Mouse (Mus musculus) lung, embryonic 15.5 days (tissue): ENCODE measurements around the gene Pfkfb3. TPM values are rescaled to one million over a fixed set of nuclear protein-coding genes. Genes with fewer than 3 reads are reported as not detected.

Experiments used
- ATAC-seq: fragments of 200-750 bp; cut with Nextera tagmentation; 2 replicates; pipeline ENCODE4 v1.8.0; 2017; ENCODE audit warnings: moderate number of reproducible peaks, borderline replicate concordance; ENCODE audit not compliant: low FRiP score, low TSS enrichment; ENCODE audit errors: extremely low read depth
- H3K27ac ChIP-seq: fragments of 300-500 bp; sonication (generic); 2 replicates; pipeline ENCODE4 v1.5.1; 2015; ENCODE audit warnings: moderate library complexity, mild to moderate bottlenecking, inconsistent platforms
- H3K27me3 ChIP-seq: fragments of 300-500 bp; sonication (generic); 2 replicates; pipeline ENCODE4 v1.6.1; 2015; ENCODE audit warnings: inconsistent platforms
- H3K36me3 ChIP-seq: fragments of 300-500 bp; sonication (generic); 2 replicates; pipeline ENCODE4 v1.6.1; 2015; ENCODE audit warnings: inconsistent platforms
- H3K4me1 ChIP-seq: fragments of 300-500 bp; sonication (generic); 2 replicates; pipeline ENCODE4 v1.6.1; 2015; ENCODE audit warnings: inconsistent platforms
- H3K4me2 ChIP-seq: fragments of 300-500 bp; sonication (generic); 2 replicates; pipeline ENCODE4 v1.6.1; 2015; ENCODE audit warnings: inconsistent platforms, mild to moderate bottlenecking, moderate library complexity
- H3K4me3 ChIP-seq: fragments of 300-500 bp; sonication (generic); 2 replicates; pipeline ENCODE4 v1.5.1; 2015; ENCODE audit warnings: mild to moderate bottlenecking, inconsistent platforms
- H3K9ac ChIP-seq: fragments of 300-500 bp; sonication (generic); 2 replicates; pipeline ENCODE4 v1.6.1; 2015; ENCODE audit warnings: inconsistent platforms
- H3K9me3 ChIP-seq: fragments of 300-500 bp; sonication (generic); 2 replicates; pipeline ENCODE4 v1.6.1; 2016; ENCODE audit warnings: inconsistent platforms
- WGBS: fragments of 180-500 bp; shearing (Covaris S2); methylation state at CpG from one replicate; pipeline ENCODE4 v1.1.7; 2015; 5-methylcytosine and 5-hydroxymethylcytosine counted together
- polyA plus RNA-seq: library from polyadenylated mRNA; unstranded; fragments of >200 nt; fragmentation: Nextera tagmentation; extraction: Ambion mirVana; gene quantifications from 2 replicates; pipeline ENCODE4 v1.2.1, GENCODE M21; 2015

Pfkfb3 gene
- polyA plus RNA-seq, 1 experiment from 2014 or later = 25.4 TPM

- Histone ChIP-seq H3K4me1 (no peaks in the 10 kb centered on the region), H3K4me2 (no peak overlapping the region), H3K4me3 (no peak overlapping the region), H3K9ac (no peak overlapping the region), H3K27ac (no peak overlapping the region), H3K27me3 (no peaks in the 10 kb centered on the region), H3K9me3 (no peaks in the 10 kb centered on the region), H3K36me3 (no peaks in the 10 kb centered on the region)
- 56% methylated on average over 4 of the region's 4 CpGs for WGBS
- no peak for ATAC-seq
These were observed 14.0 kb upstream of the Pfkfb3 start for GRCm38 (mm10) chr2:11567781-11568362.

GRCm38 (mm10) chr2:11566898-11567297 is 13.0 kb upstream of the Pfkfb3 start:
- Histone ChIP-seq H3K9ac (no peak overlapping the region), H3K4me2 (no peak overlapping the region), H3K27ac (no peak overlapping the region), H3K9me3 (no peaks in the 10 kb centered on the region), H3K27me3 (no peaks in the 10 kb centered on the region), H3K36me3 (no peaks in the 10 kb centered on the region), H3K4me1 (no peaks in the 10 kb centered on the region), H3K4me3 (no peak overlapping the region)
- no peak for ATAC-seq
- WGBS = 80% methylated on average over 3 of the region's 3 CpGs

- no peak overlapping the region for H3K4me2 ChIP-seq
- WGBS = 45% methylated on average over 7 of the region's 7 CpGs
- ATAC-seq = no peak
These were observed 12.4 kb upstream of the Pfkfb3 start for GRCm38 (mm10) chr2:11566241-11566640.

GRCm38 (mm10) chr2:11564768-11565167 is 10.9 kb upstream of the Pfkfb3 start:
- no peak overlapping the region for H3K9ac ChIP-seq
- H3K4me2 ChIP-seq = no peak overlapping the region
- no peaks in the 10 kb centered on the region for H3K9me3 ChIP-seq
- H3K36me3 ChIP-seq = no peaks in the 10 kb centered on the region
- H3K27me3 ChIP-seq = no peaks in the 10 kb centered on the region
- no peak overlapping the region for H3K27ac ChIP-seq
- 78% methylated on average over 6 of the region's 6 CpGs for WGBS
- ATAC-seq = no peak
- H3K4me1 ChIP-seq = no peaks in the 10 kb centered on the region
- no peak overlapping the region for H3K4me3 ChIP-seq

More at GRCm38 (mm10) chr2:11566241-11566640, 12.4 kb upstream of the Pfkfb3 start:
- H3K4me1 ChIP-seq = no peaks in the 10 kb centered on the region
- no peak overlapping the region for H3K27ac ChIP-seq
- no peaks in the 10 kb centered on the region for H3K27me3 ChIP-seq
- H3K4me3 ChIP-seq = no peak overlapping the region
- H3K9me3 ChIP-seq = no peaks in the 10 kb centered on the region
- H3K36me3 ChIP-seq = no peaks in the 10 kb centered on the region
- no peak overlapping the region for H3K9ac ChIP-seq

GRCm38 (mm10) chr2:11563256-11563655 is 9.4 kb upstream of the Pfkfb3 start:
- no peak for ATAC-seq
- no peak overlapping the region for H3K27ac ChIP-seq
- no peaks in the 10 kb centered on the region for H3K9me3 ChIP-seq
- H3K4me3 ChIP-seq = no peak overlapping the region
- no peak overlapping the region for H3K9ac ChIP-seq
- 88% methylated on average over 17 of the region's 17 CpGs for WGBS
- no peaks in the 10 kb centered on the region for H3K4me1 ChIP-seq
- no peaks in the 10 kb centered on the region for H3K36me3 ChIP-seq
- no peaks in the 10 kb centered on the region for H3K27me3 ChIP-seq
- H3K4me2 ChIP-seq = no peak overlapping the region

- H3K36me3 ChIP-seq = no peaks in the 10 kb centered on the region
- no peaks in the 10 kb centered on the region for H3K4me1 ChIP-seq
- 60% methylated on average over 7 of the region's 7 CpGs for WGBS
- no peak overlapping the region for H3K27ac ChIP-seq
- no peak overlapping the region for H3K9ac ChIP-seq
- peaks cover 6% of the 10 kb centered on the region; the same call in 1 of the 2 replicates for H3K27me3 ChIP-seq
- no peak overlapping the region for H3K4me3 ChIP-seq
- ATAC-seq = no peak
- no peaks in the 10 kb centered on the region for H3K9me3 ChIP-seq
- no peak overlapping the region for H3K4me2 ChIP-seq
These were observed 4.8 kb upstream of the Pfkfb3 start for GRCm38 (mm10) chr2:11558654-11559053.

- Histone ChIP-seq H3K27me3 (peaks cover 6% of the 10 kb centered on the region; the same call in 1 of the 2 replicates), H3K4me3 (no peak overlapping the region), H3K9me3 (no peaks in the 10 kb centered on the region), H3K36me3 (no peaks in the 10 kb centered on the region), H3K4me2 (no peak overlapping the region), H3K9ac (no peak overlapping the region), H3K27ac (no peak overlapping the region), H3K4me1 (peaks cover 12% of the 10 kb centered on the region; the same call in 1 of the 2 replicates)
- 31% methylated on average over 3 of the region's 3 CpGs for WGBS
- no peak for ATAC-seq
These were observed 3.4 kb upstream of the Pfkfb3 start for GRCm38 (mm10) chr2:11557244-11557643.

GRCm38 (mm10) chr2:11555316-11555715 is 1.4 kb upstream of the Pfkfb3 start:
- no peak overlapping the region for H3K4me2 ChIP-seq
- no peaks in the 10 kb centered on the region for H3K36me3 ChIP-seq
- peaks cover 13% of the 10 kb centered on the region; the same call in 1 of the 2 replicates for H3K4me1 ChIP-seq
- peaks cover 6% of the 10 kb centered on the region; the same call in 1 of the 2 replicates for H3K27me3 ChIP-seq
- no peak overlapping the region for H3K27ac ChIP-seq
- H3K4me3 ChIP-seq = no peak overlapping the region
- H3K9ac ChIP-seq = no peak overlapping the region
- H3K9me3 ChIP-seq = no peaks in the 10 kb centered on the region
- ATAC-seq = no peak
- 57% methylated on average over 6 of the region's 6 CpGs for WGBS

GRCm38 (mm10) chr2:11552966-11553451 is 868 bp downstream of the Pfkfb3 start:
- peak; percentile 24; the same call in 1 of the 2 replicates for ATAC-seq
- Histone ChIP-seq H3K4me1 (peaks cover 13% of the 10 kb centered on the region; the same call in 1 of the 2 replicates), H3K9me3 (no peaks in the 10 kb centered on the region), H3K9ac (peak overlapping the region; percentile 56), H3K4me3 (peak overlapping the region; percentile 55), H3K36me3 (no peaks in the 10 kb centered on the region), H3K27me3 (peaks cover 6% of the 10 kb centered on the region; the same call in 1 of the 2 replicates), H3K27ac (no peak overlapping the region), H3K4me2 (peak overlapping the region; percentile 97)
- WGBS = 5% methylated on average over 15 of the region's 15 CpGs

- Histone ChIP-seq H3K9ac (no peak overlapping the region), H3K4me1 (peaks cover 13% of the 10 kb centered on the region; the same call in 1 of the 2 replicates), H3K4me2 (peak overlapping the region; percentile 97), H3K9me3 (no peaks in the 10 kb centered on the region), H3K27ac (no peak overlapping the region), H3K4me3 (peak overlapping the region; percentile 55; the same call in 1 of the 2 replicates), H3K36me3 (no peaks in the 10 kb centered on the region), H3K27me3 (peaks cover 6% of the 10 kb centered on the region; the same call in 1 of the 2 replicates)
- 17% methylated on average over 9 of the region's 9 CpGs for WGBS
- ATAC-seq = peak; percentile 11; the same call in 1 of the 2 replicates
These were observed 1.5 kb downstream of the Pfkfb3 start for GRCm38 (mm10) chr2:11552297-11552821.

GRCm38 (mm10) chr2:11551726-11552125 is 2.2 kb downstream of the Pfkfb3 start:
- no peak overlapping the region for H3K4me3 ChIP-seq
- no peaks in the 10 kb centered on the region for H3K36me3 ChIP-seq
- H3K27ac ChIP-seq = no peak overlapping the region
- H3K27me3 ChIP-seq = peaks cover 6% of the 10 kb centered on the region; the same call in 1 of the 2 replicates
- H3K9me3 ChIP-seq = no peaks in the 10 kb centered on the region
- no peak overlapping the region for H3K9ac ChIP-seq
- peaks cover 13% of the 10 kb centered on the region; the same call in 1 of the 2 replicates for H3K4me1 ChIP-seq
- no peak for ATAC-seq
- H3K4me2 ChIP-seq = no peak overlapping the region
- 27% methylated on average over 1 of the region's 1 CpGs for WGBS

GRCm38 (mm10) chr2:11548508-11548907 is 5.4 kb downstream of the Pfkfb3 start:
- no peak for ATAC-seq
- H3K27ac ChIP-seq = no peak overlapping the region
- no peaks in the 10 kb centered on the region for H3K27me3 ChIP-seq
- 86% methylated on average over 10 of the region's 10 CpGs for WGBS
- H3K9ac ChIP-seq = no peak overlapping the region
- H3K4me1 ChIP-seq = peaks cover 13% of the 10 kb centered on the region; the same call in 1 of the 2 replicates
- H3K4me2 ChIP-seq = no peak overlapping the region
- no peaks in the 10 kb centered on the region for H3K9me3 ChIP-seq
- H3K4me3 ChIP-seq = no peak overlapping the region
- no peaks in the 10 kb centered on the region for H3K36me3 ChIP-seq
